ENCODE assay signal across 20 mouse cellular contexts in genomic region chr5:131658822-131659515, GRCm38 (mm10).
DNase-seq lines count a peak whose midpoint lies in the region; ATAC-seq and TF ChIP-seq lines count a peak whose summit lies in the region.
"Had no signal": no experiment of that assay in that cellular context is flagged by ENCODE, and none has a peak within 500 bp of the region (broad histone marks: within the 10 kb centered on the region; RNA-seq: fewer than 3 reads in every experiment).

No protein-coding gene starts in this region.

- no peak overlapping the region for H3K9ac ChIP-seq in forebrain, embryonic 12.5 days
- no peak overlapping the region for H3K9ac ChIP-seq in forebrain, postnatal 0 days
- no peak overlapping the region for H3K9ac ChIP-seq in midbrain, embryonic 11.5 days (ENCODE audit: low read length)
- no peak overlapping the region for H3K9ac ChIP-seq in midbrain, embryonic 15.5 days
- H3K9ac ChIP-seq: limb, embryonic 13.5 days; liver, embryonic 13.5 days; lung, embryonic 14.5 days had no signal

- TF ChIP-seq CTCF in forebrain, postnatal 0 days (IDR thresholded peaks at IDR 0.05; ENCODE audit: low read depth), result no peak

- H3K4me1 ChIP-seq in forebrain, embryonic 12.5 days, result peaks cover 24% of the 10 kb centered on the region
- no peaks in the 10 kb centered on the region for H3K4me1 ChIP-seq in forebrain, postnatal 0 days (ENCODE audit: insufficient read depth)
- H3K4me1 ChIP-seq in midbrain, embryonic 11.5 days (ENCODE audit: control insufficient read depth, insufficient read depth, low read length), result peaks cover 8% of the 10 kb centered on the region
- H3K4me1 ChIP-seq in midbrain, embryonic 10.5 days, result peaks cover 17% of the 10 kb centered on the region
- peaks cover 16% of the 10 kb centered on the region for H3K4me1 ChIP-seq in midbrain, embryonic 15.5 days
- H3K4me1 ChIP-seq: liver, embryonic 13.5 days had no signal

- peaks cover 24% of the 10 kb centered on the region for H3K27me3 ChIP-seq in forebrain, embryonic 12.5 days
- H3K27me3 ChIP-seq in forebrain, postnatal 0 days (ENCODE audit: insufficient read depth, low read length), result no peaks in the 10 kb centered on the region
- peaks cover 2% of the 10 kb centered on the region; the same call in 1 of the 2 replicates for H3K27me3 ChIP-seq in midbrain, embryonic 11.5 days (ENCODE audit: control insufficient read depth, insufficient read depth, low read length)
- H3K27me3 ChIP-seq in midbrain, embryonic 10.5 days (ENCODE audit: low read depth, poor library complexity, severe bottlenecking), result peaks cover 57% of the 10 kb centered on the region
- no peaks in the 10 kb centered on the region for H3K27me3 ChIP-seq in midbrain, embryonic 15.5 days (replicated peaks)
- H3K27me3 ChIP-seq: limb, embryonic 13.5 days; liver, embryonic 13.5 days had no signal

- H3K36me3 ChIP-seq in forebrain, embryonic 12.5 days (replicated peaks), result no peaks in the 10 kb centered on the region
- no peaks in the 10 kb centered on the region for H3K36me3 ChIP-seq in forebrain, postnatal 0 days (ENCODE audit: insufficient read depth)
- no peaks in the 10 kb centered on the region for H3K36me3 ChIP-seq in midbrain, embryonic 11.5 days (ENCODE audit: control insufficient read depth, insufficient read depth, low read length)
- no peaks in the 10 kb centered on the region for H3K36me3 ChIP-seq in midbrain, embryonic 10.5 days
- H3K36me3 ChIP-seq in midbrain, embryonic 15.5 days (replicated peaks), result no peaks in the 10 kb centered on the region
- H3K36me3 ChIP-seq: limb, embryonic 13.5 days; liver, embryonic 13.5 days had no signal

- peak overlapping the region; percentile 43; the same call in 1 of the 2 replicates for H3K27ac ChIP-seq in forebrain, embryonic 12.5 days
- no peak overlapping the region for H3K27ac ChIP-seq in forebrain, postnatal 0 days (ENCODE audit: low read depth, low read length)
- H3K27ac ChIP-seq in midbrain, embryonic 11.5 days (ENCODE audit: low read depth, low read length), result no peak overlapping the region
- H3K27ac ChIP-seq in midbrain, embryonic 10.5 days (replicated peaks), result no peak overlapping the region; the same call in 1 of the 2 replicates
- peak overlapping the region; percentile 30 for H3K27ac ChIP-seq in midbrain, embryonic 15.5 days
- H3K27ac ChIP-seq: left cerebral cortex, adult 2 months; limb, embryonic 13.5 days; liver, embryonic 13.5 days had no signal

- ATAC-seq in forebrain, embryonic 12.5 days (ENCODE audit: low FRiP score), result peak; percentile 55; the same call in 1 of the 2 replicates
- no peak for ATAC-seq in forebrain, postnatal 0 days
- peak; percentile 59 for ATAC-seq in midbrain, embryonic 11.5 days (ENCODE audit: low FRiP score)
- ATAC-seq in midbrain, embryonic 15.5 days (replicated peaks), result peak; percentile 70

- H3K9me3 ChIP-seq in forebrain, embryonic 12.5 days, result no peaks in the 10 kb centered on the region
- H3K9me3 ChIP-seq in forebrain, postnatal 0 days (ENCODE audit: low read length), result no peaks in the 10 kb centered on the region
- peaks cover 3% of the 10 kb centered on the region; the same call in 1 of the 2 replicates for H3K9me3 ChIP-seq in midbrain, embryonic 11.5 days (ENCODE audit: control insufficient read depth, low read length)
- peaks cover 4% of the 10 kb centered on the region; the same call in 1 of the 2 replicates for H3K9me3 ChIP-seq in midbrain, embryonic 10.5 days (replicated peaks)
- H3K9me3 ChIP-seq in midbrain, embryonic 15.5 days, result no peaks in the 10 kb centered on the region
- H3K9me3 ChIP-seq: liver, embryonic 13.5 days had no signal

- no peak for DNase-seq in forebrain, postnatal 0 days
- no peak for DNase-seq in midbrain, embryonic 11.5 days (ENCODE audit: low spot score, missing footprints)
- no peak for DNase-seq in midbrain, embryonic 10.5 days (ENCODE audit: low spot score)
- no peak for DNase-seq in adrenal gland, postnatal 25 days
- no peak for DNase-seq in left cerebral cortex, adult 11 months (ENCODE audit: low spot score)
- DNase-seq in kidney, postnatal 25 days, result no peak
- DNase-seq: adrenal gland, adult 8-10 months; cerebellum, adult 11 months; cerebellum, postnatal 14 days; embryo, embryonic 11 days; gastrocnemius, postnatal 10 days; kidney, adult 11 months; liver, embryonic 13.5 days; lung, embryonic 14.5 days; lung, postnatal 36 days; thymus, postnatal 36 days had no signal

- no peak overlapping the region for H3K4me2 ChIP-seq in forebrain, embryonic 12.5 days
- no peak overlapping the region for H3K4me2 ChIP-seq in forebrain, postnatal 0 days (ENCODE audit: low read depth)
- H3K4me2 ChIP-seq in midbrain, embryonic 11.5 days, result no peak overlapping the region
- no peak overlapping the region for H3K4me2 ChIP-seq in midbrain, embryonic 15.5 days
- H3K4me2 ChIP-seq: limb, embryonic 13.5 days; liver, embryonic 13.5 days; lung, embryonic 14.5 days had no signal

- WGBS in forebrain, embryonic 12.5 days, result 74% methylated on average over 19 of the region's 19 CpGs
- WGBS in forebrain, postnatal 0 days, result 61% methylated on average over 19 of the region's 19 CpGs
- WGBS in midbrain, embryonic 11.5 days, result 84% methylated on average over 19 of the region's 19 CpGs
- 89% methylated on average over 19 of the region's 19 CpGs for WGBS in midbrain, embryonic 10.5 days
- 47% methylated on average over 19 of the region's 19 CpGs for WGBS in midbrain, embryonic 15.5 days

- H3K4me3 ChIP-seq in forebrain, embryonic 12.5 days (replicated peaks), result no peak overlapping the region
- H3K4me3 ChIP-seq in forebrain, postnatal 0 days (ENCODE audit: low read depth, low read length), result no peak overlapping the region
- H3K4me3 ChIP-seq in midbrain, embryonic 11.5 days (ENCODE audit: low read depth, low read length), result no peak overlapping the region
- no peak overlapping the region for H3K4me3 ChIP-seq in midbrain, embryonic 10.5 days
- no peak overlapping the region for H3K4me3 ChIP-seq in midbrain, embryonic 15.5 days
- H3K4me3 ChIP-seq: left cerebral cortex, adult 2 months; limb, embryonic 13.5 days; liver, embryonic 13.5 days had no signal

Comparison
In these comparisons a context has a peak if more than half of its experiments do, and no peak if none do; other contexts are left out.
1. H3K27ac ChIP-seq: peak in forebrain, embryonic 12.5 days (single experiment) and midbrain, embryonic 15.5 days (single experiment); none in forebrain, postnatal 0 days (single experiment), midbrain, embryonic 11.5 days (single experiment) and midbrain, embryonic 10.5 days (single experiment).